Mouse (Mus musculus) macrophage (primary cell): ENCODE measurements around the gene Gsta1. TPM values are rescaled to one million over a fixed set of nuclear protein-coding genes. Genes with fewer than 3 reads are reported as not detected.
"Not testable (repeated sequence)": the region's sequence is repeated elsewhere in the genome, so short reads cannot be mapped to it uniquely, and the experiment has no call there.

Source experiments
- H3K27ac ChIP-seq: fragments of 350-480 bp; formaldehyde crosslinking; 2 replicates; pipeline ENCODE4 v1.9.0; 2021
- H3K36me3 ChIP-seq: fragments of 350-480 bp; formaldehyde crosslinking; 2 replicates; pipeline ENCODE4 v1.9.0; 2021; ENCODE audit errors: inconsistent target
- H3K4me3 ChIP-seq: fragments of 350-480 bp; formaldehyde crosslinking; 2 replicates; pipeline ENCODE4 v1.9.0; 2021; ENCODE audit errors: inconsistent target
- H3K79me2 ChIP-seq: fragments of 350-480 bp; formaldehyde crosslinking; 2 replicates; pipeline ENCODE4 v1.9.0; 2021; ENCODE audit errors: inconsistent target
- WGBS: methylation state at CpG from one replicate; pipeline ENCODE4 v1.1.7; 2026; ENCODE audit warnings: inconsistent platforms; ENCODE audit not compliant: missing documents; 5-methylcytosine and 5-hydroxymethylcytosine counted together
- polyA plus RNA-seq: library from polyadenylated mRNA; stranded (reverse); fragments of 250-400 nt; gene quantifications from 3 replicates; pipeline ENCODE4 v1.2.4, GENCODE M21; 2018; ENCODE audit warnings: inconsistent platforms

Gene Gsta1
- polyA plus RNA-seq, 1 experiment from 2014 or later: not detected

GRCm38 (mm10) chr9:78212341-78213049, 18.0 kb upstream of the Gsta1 start:
- Histone ChIP-seq H3K36me3 (no peaks in the 10 kb centered on the region), H3K27ac (no peak overlapping the region), H3K4me3 (no peak overlapping the region), H3K79me2 (no peaks in the 10 kb centered on the region)
- WGBS: 73% methylated on average over 7 of the region's 7 CpGs

- Histone ChIP-seq H3K27ac (no peak overlapping the region), H3K36me3 (no peaks in the 10 kb centered on the region), H3K79me2 (no peaks in the 10 kb centered on the region), H3K4me3 (no peak overlapping the region)
- WGBS: 85% methylated on average over 4 of the region's 4 CpGs
Measured at GRCm38 (mm10) chr9:78217074-78217473, 13.4 kb upstream of the Gsta1 start.

- Histone ChIP-seq H3K79me2 (no peaks in the 10 kb centered on the region), H3K36me3 (no peaks in the 10 kb centered on the region), H3K27ac (no peak overlapping the region), H3K4me3 (no peak overlapping the region)
- whole genome bisulfite sequencing: 61% methylated on average over 8 of the region's 8 CpGs
Measured at GRCm38 (mm10) chr9:78222616-78223015, 7.8 kb upstream of the Gsta1 start.

- H3K36me3 ChIP-seq: no peaks in the 10 kb centered on the region
Measured at GRCm38 (mm10) chr9:78223221-78223902, 7.1 kb upstream of the Gsta1 start.

GRCm38 (mm10) chr9:78224418-78224817, 6.0 kb upstream of the Gsta1 start:
- Histone ChIP-seq H3K36me3 (no peaks in the 10 kb centered on the region), H3K27ac (no peak overlapping the region), H3K79me2 (no peaks in the 10 kb centered on the region), H3K4me3 (no peak overlapping the region)
- WGBS: 100% methylated on average over 2 of the region's 2 CpGs

More at GRCm38 (mm10) chr9:78223221-78223902, 7.1 kb upstream of the Gsta1 start:
- Histone ChIP-seq H3K27ac (no peak overlapping the region), H3K79me2 (no peaks in the 10 kb centered on the region), H3K4me3 (no peak overlapping the region)
- 91% methylated on average over 10 of the region's 10 CpGs for WGBS

- Histone ChIP-seq H3K79me2 (no peaks in the 10 kb centered on the region), H3K27ac (no peak overlapping the region), H3K4me3 (no peak overlapping the region), H3K36me3 (no peaks in the 10 kb centered on the region)
- 49% methylated on average over 11 of the region's 11 CpGs for WGBS
Measured at GRCm38 (mm10) chr9:78225304-78225703, 5.2 kb upstream of the Gsta1 start.

- WGBS: no CpG with 5 or more reads among the region's 2 CpGs
- H3K36me3 ChIP-seq: no peaks in the 10 kb centered on the region
- no peaks in the 10 kb centered on the region for H3K79me2 ChIP-seq
- no peak overlapping the region for H3K4me3 ChIP-seq
- no peak overlapping the region for H3K27ac ChIP-seq
Measured at GRCm38 (mm10) chr9:78228122-78228521, 2.3 kb upstream of the Gsta1 start.

- 100% methylated on average over 2 of the region's 3 CpGs for WGBS
- H3K79me2 ChIP-seq, H3K27ac ChIP-seq, H3K4me3 ChIP-seq, H3K36me3 ChIP-seq: not testable (repeated sequence)
Measured at GRCm38 (mm10) chr9:78229658-78230057, 798 bp upstream of the Gsta1 start.

- not testable (repeated sequence) for H3K4me3 ChIP-seq, H3K79me2 ChIP-seq, H3K36me3 ChIP-seq, H3K27ac ChIP-seq
- WGBS: no CpG with 5 or more reads among the region's 10 CpGs
Measured at GRCm38 (mm10) chr9:78233121-78233695, 2.8 kb downstream of the Gsta1 start.

- not testable (repeated sequence) for H3K27ac ChIP-seq, H3K79me2 ChIP-seq, H3K4me3 ChIP-seq, H3K36me3 ChIP-seq
- WGBS: 86% methylated on average over 3 of the region's 4 CpGs
Measured at GRCm38 (mm10) chr9:78255683-78256470, 25.4 kb downstream of the Gsta1 start.

GRCm38 (mm10) chr9:78256914-78257313, 26.5 kb downstream of the Gsta1 start, which contains the start of gene Gm3776:
TSS of gene Gm3776 (plus strand) at chr9:78257129.
- not testable (repeated sequence) for H3K36me3 ChIP-seq, H3K79me2 ChIP-seq, H3K27ac ChIP-seq, H3K4me3 ChIP-seq
- 67% methylated on average over 1 of the region's 3 CpGs for WGBS

GRCm38 (mm10) chr9:78259688-78260087, 29.2 kb downstream of the Gsta1 start:
- H3K4me3 ChIP-seq, H3K36me3 ChIP-seq, H3K27ac ChIP-seq, H3K79me2 ChIP-seq: not testable (repeated sequence)
- no CpG with 5 or more reads among the region's 6 CpGs for WGBS

- not testable (repeated sequence) for H3K36me3 ChIP-seq, H3K27ac ChIP-seq, H3K79me2 ChIP-seq, H3K4me3 ChIP-seq
- WGBS: 50% methylated on average over 2 of the region's 3 CpGs
Measured at GRCm38 (mm10) chr9:78270945-78271344, 40.5 kb downstream of the Gsta1 start.

- H3K79me2 ChIP-seq, H3K27ac ChIP-seq, H3K4me3 ChIP-seq, H3K36me3 ChIP-seq: not testable (repeated sequence)
- 81% methylated on average over 4 of the region's 4 CpGs for WGBS
Measured at GRCm38 (mm10) chr9:78282002-78282711, 51.7 kb downstream of the Gsta1 start.
